Mouse (Mus musculus) brain, embryonic 14.5 days (tissue): Measurements from ENCODE around the gene Ifi44.
A peak's percentile ranks its signal among the peaks of the same experiment; 100 is the strongest.

ENCODE experiments used
- CTCF ChIP-seq: fragments of 200-500 bp; IDR thresholded peaks from 2 replicates; pipeline ENCODE4 v1.5.1; 2012; ENCODE audit warnings: inconsistent platforms, mild to moderate bottlenecking, moderate library complexity, borderline replicate concordance; ENCODE audit not compliant: insufficient read depth, insufficient read length; ENCODE audit errors: extremely low read depth
- POLR2A ChIP-seq: fragments of 200-500 bp; IDR thresholded peaks from 2 replicates; pipeline ENCODE4 v1.6.1; 2012; ENCODE audit warnings: mild to moderate bottlenecking, inconsistent platforms, borderline replicate concordance; ENCODE audit not compliant: poor library complexity, insufficient read depth, insufficient read length, severe bottlenecking; ENCODE audit errors: extremely low read depth

- peak; percentile 60; the same call in 1 of the 2 replicates for TF ChIP-seq CTCF
- no peak for TF ChIP-seq POLR2A
These were observed 21.3 kb upstream of the Ifi44 start for GRCm38 (mm10) chr3:151771074-151771473.
